Mouse (Mus musculus) erythroblast, adult 5-6 weeks (primary cell): ENCODE measurements around the gene Qk. TPM values are rescaled to one million over a fixed set of nuclear protein-coding genes. Genes with fewer than 3 reads are reported as not detected.

Experiments
- ATAC-seq: replicated peaks from 2 replicates; pipeline ENCODE4 v1.8.0; 2016; ENCODE audit warnings: moderate number of reproducible peaks, mild to moderate bottlenecking, moderate TSS enrichment, inconsistent platforms; ENCODE audit not compliant: poor library complexity, low FRiP score, severe bottlenecking
- total RNA-seq, 2 experiments: library from RNA; stranded (forward) in 1 of 2; stranded (reverse) in 1 of 2; fragments of 150-400 nt in 1 of 2; fragments of 200-764, 138-1000 nt in 1 of 2; gene quantifications; 2 replicates each; pipeline versions ENCODE4 v1.2.3 to v1.2.4; 2015 to 2017; ENCODE audit warnings: low replicate concordance in 2 of 2

The Qk gene
- total RNA-seq, 2 experiments from 2014 or later: 30.2 to 45.5 TPM

GRCm38 (mm10) chr17:10152808-10153413, 166.7 kb downstream of the Qk start:
- no peak for ATAC-seq
